Mouse (Mus musculus) Patski (cell line): Measurements from ENCODE around the gene Arhgef17. TPM values are rescaled to one million over a fixed set of nuclear protein-coding genes. Genes with fewer than 3 reads are reported as not detected.

Experiments used
- ATAC-seq: fragments of 100-300 bp; one replicate; pipeline ENCODE4 v1.8.0; 2021
- CTCF ChIA-PET: fragments of 350-600 bp; sonication (Branson Sonifier 250); formaldehyde crosslinking; loops from one replicate; lab custom pipeline; 2022; ENCODE audit warnings: inconsistent platforms; lab: Charles Lee
- POLR2A ChIA-PET: fragments of 350-600 bp; sonication (Branson Sonifier 250); formaldehyde crosslinking; loops from one replicate; lab custom pipeline; 2022; ENCODE audit warnings: antibody characterized with exemption, inconsistent platforms; lab: Charles Lee
- DNase-seq: peaks from one replicate; pipeline ENCODE4 v3.0.0-alpha.2; 2011; ENCODE audit warnings: low read depth, low spot score
- H3K27me3 ChIP-seq: fragments of 371-371 bp; one replicate; pipeline ENCODE4 v1.5.1; 2021
- CTCF ChIP-seq: fragments of 100-300 bp; IDR thresholded peaks from one replicate; pipeline ENCODE4 v1.5.1; 2021
- in situ Hi-C: fragments of 300-500 bp; cut with MboI; formaldehyde crosslinking; loops from 3 replicates; pipeline ENCODE4 v1.11.1; 2018; ENCODE audit warnings: low pct_unique_long_range_greater_than_20kb, mixed read lengths
- polyA plus RNA-seq: library from polyadenylated mRNA; unstranded; gene quantifications from one replicate; pipeline ENCODE4 v1.2.3, GENCODE M21; 2021

Arhgef17 gene
- polyA plus RNA-seq, 1 experiment from 2014 or later = 78.8 TPM

- TF ChIP-seq CTCF = peak; percentile 95
- ATAC-seq = peak; percentile 66
- in situ Hi-C loops = no loop called here
- no peak for DNase-seq
- H3K27me3 ChIP-seq = no peaks in the 10 kb centered on the region
- ChIA-PET POLR2A (interaction anchor here (1.5 to 1.8 kb wide), 2 partner anchors 46 to 109 kb away, joined by 4 to 7 read pairs; no protein-coding TSS in a partner anchor), CTCF (interaction anchor here (0.7 to 6.0 kb wide), 18 partner anchors 9 to 345 kb away, joined by 3 to 36 read pairs (median 4); no protein-coding TSS in a partner anchor)
Measured at GRCm38 (mm10) chr7:100942789-100943615, 11.1 kb upstream of the Arhgef17 start.

DNA sequence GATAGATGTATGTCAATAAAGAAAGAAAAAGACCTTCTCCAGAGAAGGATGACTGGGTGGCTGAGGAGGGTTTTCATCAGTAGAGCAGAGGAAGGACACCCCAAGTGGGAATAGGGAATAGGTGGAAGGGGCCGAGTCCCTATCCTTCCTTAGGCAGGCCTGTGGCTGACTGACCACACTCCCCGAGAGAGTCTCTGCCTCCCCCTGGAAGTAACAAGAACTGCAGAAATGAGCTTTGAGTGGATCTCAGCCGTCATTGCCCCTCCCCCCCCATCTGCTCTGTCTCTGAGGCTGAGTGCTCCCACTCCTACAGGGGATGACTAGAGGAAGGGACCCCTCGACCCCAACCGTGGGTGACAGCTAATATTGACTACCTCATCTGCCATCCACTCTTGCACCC is 9.3 kb upstream of the Arhgef17 start:
- no peaks in the 10 kb centered on the region for H3K27me3 ChIP-seq
- no peak for TF ChIP-seq CTCF
- ATAC-seq (no peak), DNase-seq (no peak)
- CTCF ChIA-PET = interaction anchor here (1.6 to 6.0 kb wide), 4 partner anchors 12 to 110 kb away, joined by 4 to 36 read pairs (median 10); no protein-coding TSS in a partner anchor
- in situ Hi-C loops = no loop called here
- POLR2A ChIA-PET = interaction anchor here (1.6 kb wide), 1 partner anchor 11 kb away, joined by 5 read pairs; no protein-coding TSS in a partner anchor

GRCm38 (mm10) chr7:100938106-100938505 is 6.2 kb upstream of the Arhgef17 start:
- TF ChIP-seq CTCF = no peak
- ChIA-PET POLR2A (interaction anchor here (0.6 kb wide), 1 partner anchor 52 kb away, joined by 3 read pairs; no protein-coding TSS in a partner anchor), CTCF (no interaction called here)
- in situ Hi-C loops = loop anchor here (5.0 to 10.0 kb wide), 2 partner anchors 36 to 63 kb away; no protein-coding TSS in a partner anchor
- H3K27me3 ChIP-seq = no peaks in the 10 kb centered on the region
- ATAC-seq (no peak), DNase-seq (no peak)

GRCm38 (mm10) chr7:100937481-100937880 is 5.6 kb upstream of the Arhgef17 start:
- TF ChIP-seq CTCF = no peak
- H3K27me3 ChIP-seq = no peaks in the 10 kb centered on the region
- in situ Hi-C loops = loop anchor here (5.0 to 10.0 kb wide), 2 partner anchors 35 to 63 kb away; no protein-coding TSS in a partner anchor
- CTCF ChIA-PET = no interaction called here
- POLR2A ChIA-PET = interaction anchor here (0.6 to 0.7 kb wide), 2 partner anchors 53 to 63 kb away, joined by 3 read pairs; no protein-coding TSS in a partner anchor
- ATAC-seq (no peak), DNase-seq (no peak)

GRCm38 (mm10) chr7:100933520-100933919 is 1.6 kb upstream of the Arhgef17 start:
- POLR2A ChIA-PET = no interaction called here
- DNase-seq = no peak
- in situ Hi-C loops = loop anchor here (10.0 kb wide), 1 partner anchor 59 kb away; no protein-coding TSS in a partner anchor

DNA sequence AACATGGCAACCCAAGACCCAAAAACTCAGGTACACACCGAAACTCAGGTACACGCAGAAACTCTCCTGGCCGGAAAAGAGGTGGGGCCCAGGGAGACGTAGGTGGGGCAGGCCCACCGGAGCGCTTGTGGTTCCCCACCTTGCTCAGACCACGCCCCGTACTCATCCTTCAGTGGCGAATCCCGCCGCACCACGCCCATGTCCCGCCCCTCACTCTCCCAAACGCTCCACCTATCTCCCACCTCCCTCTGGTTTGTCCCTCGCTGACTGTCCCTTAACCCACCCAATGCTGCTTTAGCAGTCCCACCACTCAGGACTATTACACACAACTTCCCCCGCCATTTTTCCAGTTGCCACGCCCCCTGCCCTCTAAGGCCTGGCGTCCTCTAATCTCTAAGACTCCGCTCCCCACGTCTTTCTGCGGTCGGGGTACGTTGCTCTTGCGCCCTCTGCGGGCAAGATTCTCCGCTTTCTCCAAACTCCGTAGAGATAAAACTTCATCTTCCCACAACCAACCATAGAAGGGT is 637 bp upstream of the Arhgef17 start:
- CTCF ChIA-PET = interaction anchor here (0.6 to 3.2 kb wide), 4 partner anchors 14 to 84 kb away, joined by 3 to 17 read pairs (median 4); no protein-coding TSS in a partner anchor
- DNase-seq (peak; percentile 84), ATAC-seq (peak; percentile 46)
- TF ChIP-seq CTCF = no peak
- in situ Hi-C loops = loop anchor here (10.0 kb wide), 1 partner anchor 58 kb away; no protein-coding TSS in a partner anchor
- POLR2A ChIA-PET = interaction anchor here (0.7 to 4.4 kb wide), 4 partner anchors 13 to 25 kb away, joined by 3 to 33 read pairs (median 24); no protein-coding TSS in a partner anchor
- H3K27me3 ChIP-seq = no peaks in the 10 kb centered on the region

More at GRCm38 (mm10) chr7:100933520-100933919, 1.6 kb upstream of the Arhgef17 start:
- TF ChIP-seq CTCF = no peak
- no peak for ATAC-seq
- H3K27me3 ChIP-seq = no peaks in the 10 kb centered on the region
- CTCF ChIA-PET = interaction anchor here (1.0 to 1.4 kb wide), 4 partner anchors 9 to 85 kb away, joined by 4 to 8 read pairs (median 4); no protein-coding TSS in a partner anchor

DNA sequence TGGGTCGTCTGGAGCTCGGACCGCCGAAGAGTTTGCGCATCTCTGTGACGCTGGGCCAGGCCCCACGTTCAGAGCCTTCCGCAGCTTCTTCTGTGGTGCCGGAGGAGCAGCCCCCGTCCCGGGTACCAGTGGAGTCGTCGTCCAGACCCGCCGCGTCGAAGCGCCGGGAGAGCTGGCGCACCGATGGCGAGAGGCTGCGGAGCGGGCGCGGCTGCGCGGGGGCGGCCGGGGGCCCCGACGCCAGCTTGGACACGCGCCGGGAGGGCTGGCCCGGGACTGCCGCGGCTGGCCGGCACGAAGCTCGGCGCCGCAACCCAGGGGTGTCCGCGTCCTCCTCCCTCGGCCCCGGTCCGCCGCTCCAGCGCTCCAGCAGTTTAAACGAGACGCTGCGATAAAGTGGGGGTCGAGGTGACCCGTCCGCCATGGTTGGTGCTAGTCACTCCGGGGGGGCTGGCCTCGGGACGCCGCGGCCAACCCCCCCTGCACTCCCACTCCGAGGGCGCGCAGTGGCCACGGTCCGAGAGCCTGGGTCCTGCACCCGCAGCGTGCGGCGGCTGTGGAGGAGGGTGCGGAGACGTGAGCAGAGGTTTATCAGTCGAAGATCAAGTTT is 486 bp downstream of the Arhgef17 start:
- TF ChIP-seq CTCF = no peak
- ChIA-PET POLR2A (interaction anchor here (0.6 to 4.4 kb wide), 8 partner anchors 9 to 1015 kb away, joined by 3 to 33 read pairs (median 4); no protein-coding TSS in a partner anchor), CTCF (interaction anchor here (1.1 to 3.2 kb wide), 4 partner anchors 13 to 65 kb away, joined by 3 to 17 read pairs (median 3); no protein-coding TSS in a partner anchor)
- no peak for DNase-seq
- in situ Hi-C loops = loop anchor here (10.0 kb wide), 1 partner anchor 57 kb away; no protein-coding TSS in a partner anchor
- H3K27me3 ChIP-seq = no peaks in the 10 kb centered on the region
- no peak for ATAC-seq

DNA sequence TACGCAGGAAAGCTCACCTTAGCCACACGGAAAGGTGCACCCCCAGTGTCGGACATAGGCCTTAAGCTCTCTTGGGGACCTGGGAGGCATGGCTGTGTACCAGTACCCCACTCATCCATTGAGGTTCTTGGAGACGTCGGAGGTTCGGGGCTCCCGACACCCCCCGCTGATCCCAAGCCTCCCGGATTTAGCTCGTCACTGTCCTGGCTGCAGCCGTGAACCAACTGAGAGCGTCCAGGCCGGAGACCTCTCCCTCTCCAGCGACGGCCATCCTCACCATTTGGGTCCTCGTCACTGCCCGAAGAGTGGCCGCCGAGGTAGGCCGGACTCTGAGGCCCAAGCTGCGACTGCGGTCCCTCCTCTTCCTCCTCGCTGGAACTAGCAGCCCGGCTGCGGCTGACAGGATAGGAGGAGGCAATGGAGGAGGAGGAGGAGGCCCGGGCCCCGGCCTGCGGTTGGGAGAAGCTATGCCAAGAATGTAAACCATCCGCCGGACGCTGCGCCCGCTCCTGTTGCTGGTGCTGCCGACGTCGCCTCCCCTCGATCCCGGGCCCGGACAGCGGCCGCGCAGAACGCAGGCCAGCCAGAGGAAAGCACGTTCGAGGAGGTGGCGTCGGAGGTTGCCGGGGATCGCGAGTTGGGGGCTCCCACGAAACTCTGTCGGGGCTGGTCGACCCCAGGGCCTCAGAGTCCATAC is 1.1 kb downstream of the Arhgef17 start:
- ATAC-seq (peak; percentile 42), DNase-seq (no peak)
- ChIA-PET POLR2A (interaction anchor here (0.6 to 4.4 kb wide), 10 partner anchors 8 to 1777 kb away, joined by 3 to 33 read pairs (median 5); no protein-coding TSS in a partner anchor), CTCF (interaction anchor here (0.6 to 3.2 kb wide), 6 partner anchors 13 to 64 kb away, joined by 3 to 17 read pairs (median 3); no protein-coding TSS in a partner anchor)
- no peak for TF ChIP-seq CTCF
- in situ Hi-C loops = loop anchor here (10.0 kb wide), 1 partner anchor 56 kb away; no protein-coding TSS in a partner anchor
- no peaks in the 10 kb centered on the region for H3K27me3 ChIP-seq
